Mouse (Mus musculus) erythroblast, embryonic 14.5 days (primary cell): Measurements from ENCODE around the gene Alkbh4. TPM values are rescaled to one million over a fixed set of nuclear protein-coding genes. Genes with fewer than 3 reads are reported as not detected.

Experiments used
- H3K27me3 ChIP-seq: 2 replicates; pipeline ENCODE4 v1.6.1; 2012; ENCODE audit warnings: inconsistent platforms; ENCODE audit not compliant: control insufficient read depth
- H3K36me3 ChIP-seq: 2 replicates; pipeline ENCODE4 v1.6.1; 2012; ENCODE audit warnings: mild to moderate bottlenecking, inconsistent platforms; ENCODE audit not compliant: control insufficient read depth
- H3K4me1 ChIP-seq: 2 replicates; pipeline ENCODE4 v1.6.1; 2012; ENCODE audit warnings: inconsistent platforms; ENCODE audit not compliant: control insufficient read depth
- H3K4me3 ChIP-seq: replicated peaks from 2 replicates; pipeline ENCODE3; 2012; ENCODE audit warnings: moderate library complexity, mild to moderate bottlenecking, inconsistent platforms
- H3K9me3 ChIP-seq: 2 replicates; pipeline ENCODE4 v1.6.1; 2012; ENCODE audit warnings: low read length, inconsistent platforms, mixed read lengths; ENCODE audit not compliant: control insufficient read depth
- GATA1 ChIP-seq: IDR thresholded peaks from 2 replicates; pipeline ENCODE4 v1.6.1; 2012; ENCODE audit warnings: low read length, inconsistent platforms, mixed read lengths
- TAL1 ChIP-seq: IDR thresholded peaks from 3 replicates; pipeline ENCODE4 v1.6.1; 2012; ENCODE audit warnings: low read length, inconsistent platforms, mixed read lengths
- polyA plus RNA-seq: library from polyadenylated mRNA; stranded (reverse); fragments of >175 nt; gene quantifications from 2 replicates; pipeline ENCODE4 v1.2.3, GENCODE M21; 2012

Alkbh4 gene
- polyA plus RNA-seq = 4.8 and 5.1 TPM in 2 replicates

DNA sequence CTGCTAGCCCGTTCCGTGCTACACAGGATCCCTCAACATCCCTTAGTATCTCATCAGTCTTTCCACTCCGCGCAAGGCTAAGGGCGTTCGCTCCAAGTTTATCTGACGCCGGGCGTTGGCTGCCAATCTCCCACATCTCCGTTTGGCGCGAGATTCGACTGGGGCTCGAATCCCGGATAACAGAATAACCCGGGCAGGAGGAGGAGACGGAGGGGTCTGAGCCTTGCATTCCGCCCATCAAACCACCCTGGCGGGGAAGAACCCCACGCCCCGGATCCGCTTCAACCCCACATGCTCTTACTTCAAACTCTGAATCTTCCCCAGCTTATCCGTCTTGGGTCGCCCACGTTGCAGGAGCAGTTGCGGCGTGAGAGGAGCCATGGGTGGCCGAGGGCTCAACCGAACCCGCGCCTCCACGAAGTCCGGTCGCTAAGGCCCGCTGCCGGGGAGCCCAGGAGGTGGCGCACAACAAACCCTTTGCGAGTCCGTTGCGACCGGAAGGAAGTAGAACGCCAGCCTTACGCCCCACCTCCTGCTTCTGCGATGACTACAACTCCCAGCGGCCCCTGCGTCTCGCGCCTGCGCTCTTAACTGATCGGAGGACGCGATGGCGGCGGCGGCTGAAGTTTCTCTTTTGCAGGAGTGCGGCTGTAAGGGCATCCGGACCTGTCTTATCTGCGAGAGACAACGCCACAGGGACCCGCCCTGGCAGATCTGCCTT is at the start of gene Alkbh4, which contains the start of gene Lrwd1:
Gene Alkbh4, plus strand, starts transcription at position 576 of the 721 bp plus-strand sequence.
Gene Lrwd1, minus strand, starts transcription at position 504 of the 721 bp plus-strand sequence.
- Histone ChIP-seq H3K4me3 (peak within 1 kb of the TSS; percentile 92), H3K27me3 (no peaks in the 10 kb centered on the region), H3K9me3 (no peaks in the 10 kb centered on the region), H3K36me3 (peaks cover 72% of the 10 kb centered on the region), H3K4me1 (peaks cover 51% of the 10 kb centered on the region)
- TF ChIP-seq TAL1 (no peak), GATA1 (peak; percentile 91)

GRCm38 (mm10) chr5:136086290-136086689 is 49.7 kb upstream of the Alkbh4 start:
- TF ChIP-seq TAL1 (no peak), GATA1 (no peak)
- peaks cover 34% of the 10 kb centered on the region for H3K27me3 ChIP-seq

GRCm38 (mm10) chr5:136088821-136089575 is 46.9 kb upstream of the Alkbh4 start:
- Histone ChIP-seq H3K27me3 (peaks cover 31% of the 10 kb centered on the region), H3K9me3 (no peaks in the 10 kb centered on the region)
- TF ChIP-seq TAL1 (no peak), GATA1 (no peak)

More at GRCm38 (mm10) chr5:136086290-136086689, 49.7 kb upstream of the Alkbh4 start:
- no peaks in the 10 kb centered on the region for H3K9me3 ChIP-seq
- H3K4me3 ChIP-seq = no peak overlapping the region
- peaks cover 24% of the 10 kb centered on the region for H3K4me1 ChIP-seq
- H3K36me3 ChIP-seq = no peaks in the 10 kb centered on the region

GRCm38 (mm10) chr5:136091927-136092326 is 44.0 kb upstream of the Alkbh4 start:
- no peak for TF ChIP-seq TAL1
- no peak for TF ChIP-seq GATA1
- Histone ChIP-seq H3K27me3 (peaks cover 8% of the 10 kb centered on the region), H3K9me3 (no peaks in the 10 kb centered on the region), H3K4me3 (no peak overlapping the region), H3K36me3 (no peaks in the 10 kb centered on the region), H3K4me1 (peaks cover 9% of the 10 kb centered on the region)

More at GRCm38 (mm10) chr5:136088821-136089575, 46.9 kb upstream of the Alkbh4 start:
- H3K4me1 ChIP-seq = peaks cover 17% of the 10 kb centered on the region
- no peak overlapping the region for H3K4me3 ChIP-seq
- H3K36me3 ChIP-seq = no peaks in the 10 kb centered on the region

DNA sequence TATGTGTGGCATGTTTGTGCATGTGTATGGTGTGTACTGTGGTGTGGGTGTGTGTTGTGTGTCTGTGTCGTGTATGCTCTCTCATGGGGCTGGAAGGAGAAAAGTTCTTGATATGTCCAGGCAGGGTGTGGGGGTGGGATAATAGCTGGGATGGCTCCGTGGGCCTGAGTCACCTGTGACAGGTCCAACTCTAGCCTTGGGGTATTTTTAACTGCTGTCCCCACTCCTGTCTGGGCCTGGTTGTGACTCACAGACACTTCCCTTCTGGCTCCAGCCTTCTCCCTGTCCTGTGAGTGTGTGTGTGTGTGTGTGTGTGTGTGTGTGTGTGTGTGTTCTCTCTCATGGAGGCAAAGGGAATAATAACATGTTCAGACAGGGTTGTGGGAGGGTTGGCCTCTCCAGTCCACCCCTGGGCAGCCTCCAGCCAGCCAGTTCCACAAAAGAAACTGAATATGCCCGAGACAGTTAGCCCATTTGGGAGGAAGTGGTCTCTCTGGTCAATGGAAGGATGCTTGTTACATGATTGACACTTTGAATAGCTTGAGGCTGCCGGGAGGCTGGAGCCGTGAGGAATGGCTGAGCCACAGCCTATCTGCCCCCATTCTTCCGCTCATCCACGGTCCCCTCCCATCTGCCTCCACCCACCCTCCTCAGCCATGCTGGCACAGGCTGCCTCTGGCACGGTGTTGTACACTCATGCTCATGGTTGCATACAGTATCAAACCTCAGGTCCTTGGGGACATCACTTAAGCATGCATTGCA is 41.5 kb upstream of the Alkbh4 start:
- TF ChIP-seq GATA1 (no peak), TAL1 (no peak)
- H3K4me1 ChIP-seq = no peaks in the 10 kb centered on the region; the same call in 1 of the 2 replicates
- H3K4me3 ChIP-seq = no peak overlapping the region
- peaks cover 5% of the 10 kb centered on the region for H3K27me3 ChIP-seq
- no peaks in the 10 kb centered on the region for H3K9me3 ChIP-seq
- H3K36me3 ChIP-seq = no peaks in the 10 kb centered on the region

DNA sequence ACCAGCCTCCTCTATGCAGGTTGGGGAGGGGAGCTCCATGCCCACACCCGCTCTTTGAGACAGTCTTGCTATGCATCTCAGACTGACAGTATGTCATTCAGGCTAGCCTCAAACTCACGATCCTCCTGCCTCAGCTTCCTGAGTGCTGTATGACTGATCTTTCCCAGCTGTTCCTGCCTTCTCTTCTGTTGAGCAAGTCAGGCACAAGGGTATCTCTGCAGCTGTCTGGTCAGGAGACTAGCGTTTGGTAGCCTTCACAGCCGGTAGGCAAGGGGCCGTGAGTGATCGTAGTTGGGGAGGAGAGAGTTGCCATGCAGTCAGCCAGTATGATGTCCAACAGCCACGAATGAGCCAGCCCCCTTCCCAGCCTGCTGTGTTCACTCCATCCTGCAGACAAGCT is 40.9 kb upstream of the Alkbh4 start:
- no peaks in the 10 kb centered on the region for H3K36me3 ChIP-seq
- no peaks in the 10 kb centered on the region; the same call in 1 of the 2 replicates for H3K4me1 ChIP-seq
- no peak for TF ChIP-seq TAL1
- no peak for TF ChIP-seq GATA1
- no peak overlapping the region for H3K4me3 ChIP-seq
- H3K9me3 ChIP-seq = no peaks in the 10 kb centered on the region
- peaks cover 5% of the 10 kb centered on the region for H3K27me3 ChIP-seq

GRCm38 (mm10) chr5:136098536-136098935 is 37.4 kb upstream of the Alkbh4 start:
- Histone ChIP-seq H3K9me3 (no peaks in the 10 kb centered on the region), H3K27me3 (peaks cover 5% of the 10 kb centered on the region), H3K36me3 (no peaks in the 10 kb centered on the region), H3K4me1 (peaks cover 8% of the 10 kb centered on the region), H3K4me3 (no peak overlapping the region)
- TF ChIP-seq GATA1 (no peak), TAL1 (no peak)

- H3K9me3 ChIP-seq = peaks cover 4% of the 10 kb centered on the region
- H3K4me3 ChIP-seq = peak overlapping the region; percentile 27
- H3K4me1 ChIP-seq = peaks cover 8% of the 10 kb centered on the region
- TF ChIP-seq TAL1 = no peak
- no peak for TF ChIP-seq GATA1
- H3K27me3 ChIP-seq = no peaks in the 10 kb centered on the region; the same call in 1 of the 2 replicates
- H3K36me3 ChIP-seq = no peaks in the 10 kb centered on the region
Observed at GRCm38 (mm10) chr5:136102099-136102820, 33.7 kb upstream of the Alkbh4 start.
